8 mouse cellular contexts compared by ENCODE assay signal in genomic region chr14:6286931-6287715, GRCm38 (mm10). TPM values are rescaled to one million over a fixed set of nuclear protein-coding genes. Genes with fewer than 3 reads are reported as not detected.
DNase-seq lines count a peak whose midpoint lies in the region; ATAC-seq lines count a peak whose summit lies in the region.
"Not testable (repeated sequence)": the region's sequence is repeated elsewhere in the genome, so short reads cannot be mapped to it uniquely, and the experiment has no call there.

TSS of gene Gm3411 (minus strand) at chr14:6287250.

- DNase-seq in adrenal gland, postnatal 36 days: peak; percentile 32 to 40
- DNase-seq in forebrain, embryonic 10.5 days (ENCODE audit: extremely low spot score, low spot score): peak; percentile 62
- peak; percentile 29 for DNase-seq in kidney, adult 9 months
- peak; percentile 38 for DNase-seq in left cerebral cortex, postnatal 4 days
- peak; percentile 92 for DNase-seq in midbrain, embryonic 11.5 days (ENCODE audit: low spot score, missing footprints)
- DNase-seq in right cerebral cortex, postnatal 4 days: peak; percentile 45
- peak; percentile 32 to 60 for DNase-seq in urinary bladder, postnatal 4 days (ENCODE audit: low spot score in 2 of 2)

- peak within 1 kb of the TSS; percentile 78 for H3K9ac ChIP-seq in heart, embryonic 13.5 days
- H3K9ac ChIP-seq in midbrain, embryonic 11.5 days (ENCODE audit: low read length): peak within 1 kb of the TSS; percentile 58

- H3K4me3 ChIP-seq in forebrain, embryonic 10.5 days: peak within 1 kb of the TSS; percentile 57
- H3K4me3 ChIP-seq in heart, embryonic 13.5 days: peak within 1 kb of the TSS; percentile 59
- H3K4me3 ChIP-seq in midbrain, embryonic 11.5 days (ENCODE audit: low read depth, low read length): peak within 1 kb of the TSS; percentile 41

- not testable (repeated sequence) for H3K4me1 ChIP-seq in forebrain, embryonic 10.5 days; heart, embryonic 13.5 days; midbrain, embryonic 11.5 days (ENCODE audit: control insufficient read depth, insufficient read depth, low read length)

- not testable (repeated sequence) for ATAC-seq in heart, embryonic 13.5 days (ENCODE audit: extremely low read depth, insufficient number of reproducible peaks, low FRiP score, low TSS enrichment); midbrain, embryonic 11.5 days (ENCODE audit: low FRiP score)

- not testable (repeated sequence) for H3K27me3 ChIP-seq in forebrain, embryonic 10.5 days (ENCODE audit: poor library complexity, severe bottlenecking); heart, embryonic 13.5 days (replicated peaks); midbrain, embryonic 11.5 days (ENCODE audit: control insufficient read depth, insufficient read depth, low read length)

- H3K9me3 ChIP-seq in forebrain, embryonic 10.5 days; heart, embryonic 13.5 days; midbrain, embryonic 11.5 days (ENCODE audit: control insufficient read depth, low read length): not testable (repeated sequence)

- WGBS in forebrain, embryonic 10.5 days: 1% methylated on average over 57 of the region's 57 CpGs
- 4% methylated on average over 50 of the region's 57 CpGs for WGBS in heart, embryonic 13.5 days
- WGBS in midbrain, embryonic 11.5 days: under 1% methylated on average over 50 of the region's 57 CpGs

- not testable (repeated sequence) for H3K36me3 ChIP-seq in forebrain, embryonic 10.5 days (replicated peaks); heart, embryonic 13.5 days; midbrain, embryonic 11.5 days (ENCODE audit: control insufficient read depth, insufficient read depth, low read length)

- intact Hi-C loops in left cerebral cortex, postnatal 4 days (cut with DNase I): not testable (repeated sequence)

- peak within 1 kb of the TSS; percentile 70 for H3K4me2 ChIP-seq in heart, embryonic 13.5 days
- H3K4me2 ChIP-seq in midbrain, embryonic 11.5 days: peak within 1 kb of the TSS; percentile 54

- peak within 1 kb of the TSS; percentile 82 for H3K27ac ChIP-seq in forebrain, embryonic 10.5 days
- 0 out of 2 replicates have a peak within 1 kb of the TSS, but pooled peaks have one; percentile 39 for H3K27ac ChIP-seq in heart, embryonic 13.5 days (replicated peaks)
- not testable (repeated sequence) for H3K27ac ChIP-seq in midbrain, embryonic 11.5 days (ENCODE audit: low read depth, low read length)

RNA-seq across cellular contexts. Expression of gene Gm3411, which starts in this region (rescaled TPM):
- under 1 TPM in 1 of 2 experiments, not detected in 1; 0.23 TPM for total RNA-seq in adrenal gland, postnatal 36 days (2021)
- 1.9 and 2.7 TPM in 2 replicates for polyA plus RNA-seq in forebrain, embryonic 10.5 days (2016; fragmentation: Nextera tagmentation; extraction: Ambion mirVana)
- polyA plus RNA-seq in heart, embryonic 13.5 days (2015; fragmentation: Nextera tagmentation; extraction: Ambion mirVana): 2.6 and 3.0 TPM in 2 replicates
- total RNA-seq in left cerebral cortex, postnatal 4 days (2021): 10 to 100 TPM; 12.4 to 14.6 TPM
- polyA plus RNA-seq in midbrain, embryonic 11.5 days (2014; fragmentation: Nextera tagmentation; extraction: Ambion mirVana): 1.2 and 2.0 TPM in 2 replicates

Comparison
In these comparisons a context has a peak if more than half of its experiments do, and no peak if none do; other contexts are left out.
1. RNA of gene Gm3411 (total RNA-seq): 12.4 to 14.6 TPM in left cerebral cortex, postnatal 4 days; 0.23 TPM in adrenal gland, postnatal 36 days; every median in the first group is over 10 times any median in the second.
2. Peak in DNase-seq in adrenal gland, postnatal 36 days; RNA of the gene not detected or under 1 TPM.
3. DNase-seq: peak in every context shown above with its lines; median percentile 92 in midbrain, embryonic 11.5 days; 62 in forebrain, embryonic 10.5 days; 46 in urinary bladder, postnatal 4 days; 45 in right cerebral cortex, postnatal 4 days; 38 in left cerebral cortex, postnatal 4 days; 36 in adrenal gland, postnatal 36 days; 29 in kidney, adult 9 months.
4. Peak in every context shown above with its lines, with median percentiles within 50 percentile points of each other: H3K4me3 ChIP-seq.